In the genomic region with DNA sequence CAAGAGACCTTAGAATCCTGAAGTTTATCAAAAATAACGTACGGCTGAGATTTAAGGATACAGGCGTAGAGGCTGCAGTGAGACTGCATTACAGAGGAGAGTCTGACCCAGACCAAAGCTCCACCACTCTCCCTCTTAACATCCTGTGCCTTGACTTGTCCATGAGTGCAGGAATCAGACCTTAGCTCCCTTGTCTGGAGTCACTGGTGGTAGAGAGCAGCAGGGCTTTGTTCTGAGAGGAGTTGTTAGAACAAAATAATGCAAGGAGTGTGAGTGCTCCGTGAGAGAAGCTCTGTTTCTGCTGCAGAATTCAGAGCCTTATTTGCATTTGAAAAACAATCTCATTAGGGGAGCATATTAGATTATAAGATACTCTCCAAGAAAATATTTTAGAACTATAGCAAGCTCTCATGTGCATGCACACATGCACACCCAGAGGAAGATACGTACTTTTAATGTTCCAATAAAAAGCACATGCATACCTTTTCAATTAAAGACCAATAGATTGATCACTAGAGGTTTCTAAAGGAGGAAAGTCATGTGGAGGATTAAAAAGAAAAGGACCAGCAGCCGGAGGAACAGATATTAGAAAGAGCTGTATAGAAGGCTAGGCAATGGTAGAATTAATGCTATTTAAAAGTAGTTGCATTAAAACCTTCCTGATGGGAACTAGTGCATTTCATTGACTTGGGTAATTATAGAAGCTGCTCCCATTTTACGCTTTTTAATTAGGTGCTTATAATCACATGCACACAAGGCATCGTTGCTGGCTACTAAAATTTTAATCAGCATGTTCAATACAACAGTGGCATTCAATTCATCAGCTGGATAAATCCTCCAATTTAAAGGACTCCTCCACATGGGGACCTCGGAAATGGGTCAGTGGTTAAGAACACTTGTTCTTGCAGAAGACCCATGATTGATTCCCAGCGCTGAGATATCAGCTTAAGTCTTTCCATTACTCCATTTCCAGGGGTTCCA, we compare ENCODE assay signal across 21 mouse cellular contexts.
DNase-seq lines count a peak whose midpoint lies in the region; ATAC-seq and TF ChIP-seq lines count a peak whose summit lies in the region.
"Had no signal": no experiment of that assay in that cellular context is flagged by ENCODE, and none has a peak within 500 bp of the region (broad histone marks: within the 10 kb centered on the region; RNA-seq: fewer than 3 reads in every experiment).

No protein-coding gene starts in this region.

- H3K27ac ChIP-seq in forebrain, embryonic 11.5 days (ENCODE audit: low read depth, low read length), result peak overlapping the region; percentile 62
- 0 out of 2 replicates have a peak overlapping the region, but pooled peaks have one; percentile 55 for H3K27ac ChIP-seq in hindbrain, embryonic 11.5 days (ENCODE audit: low read depth, low read length)
- peak overlapping the region; percentile 64; the same call in 1 of the 2 replicates for H3K27ac ChIP-seq in midbrain, embryonic 13.5 days
- H3K27ac ChIP-seq in left cerebral cortex, adult 2 months, result no peak overlapping the region
- H3K27ac ChIP-seq: limb, embryonic 13.5 days; liver, embryonic 14.5 days had no signal

- no peak for TF ChIP-seq CTCF in left cerebral cortex, adult 2 months (IDR thresholded peaks at IDR 0.05)

- no peaks in the 10 kb centered on the region for H3K9me3 ChIP-seq in forebrain, embryonic 11.5 days (ENCODE audit: control insufficient read depth, low read length)
- H3K9me3 ChIP-seq in hindbrain, embryonic 11.5 days (ENCODE audit: control insufficient read depth, low read length), result no peaks in the 10 kb centered on the region
- no peaks in the 10 kb centered on the region for H3K9me3 ChIP-seq in midbrain, embryonic 13.5 days
- H3K9me3 ChIP-seq: limb, embryonic 13.5 days had no signal

- no peaks in the 10 kb centered on the region for H3K27me3 ChIP-seq in forebrain, embryonic 11.5 days (ENCODE audit: control insufficient read depth, insufficient read depth, low read length)
- H3K27me3 ChIP-seq in hindbrain, embryonic 11.5 days (ENCODE audit: control insufficient read depth, insufficient read depth, low read length), result no peaks in the 10 kb centered on the region
- no peaks in the 10 kb centered on the region for H3K27me3 ChIP-seq in midbrain, embryonic 13.5 days
- H3K27me3 ChIP-seq: limb, embryonic 13.5 days had no signal

- intact Hi-C loops in left cerebral cortex, adult 2 months (cut with DNase I), result no loop called here

- H3K4me3 ChIP-seq in forebrain, embryonic 11.5 days (ENCODE audit: low read depth, low read length), result no peak overlapping the region
- no peak overlapping the region for H3K4me3 ChIP-seq in hindbrain, embryonic 11.5 days (ENCODE audit: low read depth, low read length)
- H3K4me3 ChIP-seq in midbrain, embryonic 13.5 days (replicated peaks), result no peak overlapping the region
- H3K4me3 ChIP-seq in left cerebral cortex, adult 2 months, result no peak overlapping the region
- H3K4me3 ChIP-seq: limb, embryonic 13.5 days had no signal

- H3K4me1 ChIP-seq in forebrain, embryonic 11.5 days (replicated peaks; ENCODE audit: control insufficient read depth, insufficient read depth, low read length), result no peaks in the 10 kb centered on the region
- no peaks in the 10 kb centered on the region for H3K4me1 ChIP-seq in hindbrain, embryonic 11.5 days (replicated peaks; ENCODE audit: control insufficient read depth, insufficient read depth, low read length)
- peaks cover 6% of the 10 kb centered on the region for H3K4me1 ChIP-seq in midbrain, embryonic 13.5 days (replicated peaks)
- H3K4me1 ChIP-seq: limb, embryonic 13.5 days had no signal

- no peak overlapping the region for H3K9ac ChIP-seq in forebrain, embryonic 11.5 days (ENCODE audit: low read length)
- H3K9ac ChIP-seq in hindbrain, embryonic 11.5 days (ENCODE audit: low read depth, low read length), result no peak overlapping the region
- 0 out of 2 replicates have a peak overlapping the region, but pooled peaks have one; percentile 14 for H3K9ac ChIP-seq in midbrain, embryonic 13.5 days (replicated peaks)
- H3K9ac ChIP-seq: limb, embryonic 13.5 days; liver, embryonic 14.5 days; lung, embryonic 14.5 days had no signal

- no peaks in the 10 kb centered on the region for H3K36me3 ChIP-seq in forebrain, embryonic 11.5 days (ENCODE audit: control insufficient read depth, insufficient read depth, low read length)
- no peaks in the 10 kb centered on the region for H3K36me3 ChIP-seq in hindbrain, embryonic 11.5 days (ENCODE audit: control insufficient read depth, insufficient read depth, low read length)
- no peaks in the 10 kb centered on the region for H3K36me3 ChIP-seq in midbrain, embryonic 13.5 days
- H3K36me3 ChIP-seq: limb, embryonic 13.5 days had no signal

- whole genome bisulfite sequencing in forebrain, embryonic 11.5 days, result 43% methylated on average over 10 of the region's 10 CpGs
- 76% methylated on average over 10 of the region's 10 CpGs for WGBS in hindbrain, embryonic 11.5 days
- 53% methylated on average over 10 of the region's 10 CpGs for WGBS in midbrain, embryonic 13.5 days

- peak; percentile 41 for DNase-seq in heart, adult 11 months
- no peak for DNase-seq in heart, adult 18-20 months
- DNase-seq in forebrain, embryonic 11.5 days (ENCODE audit: low spot score), result no peak
- DNase-seq in hindbrain, embryonic 11.5 days (ENCODE audit: low spot score), result peak; percentile 2
- no peak for DNase-seq in left cerebral cortex, adult 2 months (ENCODE audit: extremely low spot score in 1 of 2, low spot score in 2 of 2)
- no peak for DNase-seq in lung, postnatal 25 days (ENCODE audit: low spot score)
- no peak for DNase-seq in layer of hippocampus, postnatal 14 days (ENCODE audit: low spot score in 2 of 2)
- DNase-seq: adrenal gland, postnatal 10 days; cerebellum, adult 9-10 months; kidney, adult 9 months; kidney, postnatal 14 days; layer of hippocampus, postnatal 36 days; lung, embryonic 14.5 days; lung, postnatal 36 days; thymus, adult 18-20 months; thymus, postnatal 4 days had no signal

- ATAC-seq in forebrain, embryonic 11.5 days (replicated peaks; ENCODE audit: low FRiP score), result peak; percentile 71
- ATAC-seq in hindbrain, embryonic 11.5 days (ENCODE audit: low FRiP score), result peak; percentile 22; the same call in 1 of the 2 replicates
- ATAC-seq in midbrain, embryonic 13.5 days, result no peak
- ATAC-seq: intestine, embryonic 16.5 days had no signal

- H3K4me2 ChIP-seq in forebrain, embryonic 11.5 days (ENCODE audit: low read depth, low read length, severe bottlenecking), result no peak overlapping the region
- H3K4me2 ChIP-seq in hindbrain, embryonic 11.5 days (replicated peaks; ENCODE audit: low read depth, low read length), result no peak overlapping the region
- H3K4me2 ChIP-seq in midbrain, embryonic 13.5 days (replicated peaks), result no peak overlapping the region
- H3K4me2 ChIP-seq: heart, embryonic 11.5 days; limb, embryonic 13.5 days; lung, embryonic 14.5 days had no signal

Comparison
In these comparisons a context has a peak if more than half of its experiments do, and no peak if none do; other contexts are left out.
1. DNase-seq: peak in heart, adult 11 months (single experiment) and hindbrain, embryonic 11.5 days (single experiment); none in heart, adult 18-20 months (0 of 2), forebrain, embryonic 11.5 days (single experiment), left cerebral cortex, adult 2 months (0 of 2), lung, postnatal 25 days (single experiment) and layer of hippocampus, postnatal 14 days (0 of 2).